Mouse (Mus musculus): ENCODE results near the gene Zfp13. TPM values are rescaled to one million over a fixed set of nuclear protein-coding genes. Genes with fewer than 3 reads are reported as not detected.
A peak's percentile ranks its signal among the peaks of the same experiment; 100 is the strongest.

Gene Zfp13
- polyA plus RNA-seq, 1 experiment from 2014 or later, result 22.1 TPM

- Histone ChIP-seq H3K27ac (no peak overlapping the region), H3K9me3 (no peaks in the 10 kb centered on the region), H3K36me3 (replicated peaks) (peaks cover 22% of the 10 kb centered on the region), H3K9ac (peak overlapping the region; percentile 80; the same call in 1 of the 2 replicates), H3K27me3 (no peaks in the 10 kb centered on the region), H3K4me2 (peak overlapping the region; percentile 93), H3K4me3 (replicated peaks) (peak overlapping the region; percentile 72), H3K4me1 (peaks cover 26% of the 10 kb centered on the region)
- 93% methylated on average over 8 of the region's 8 CpGs for whole genome bisulfite sequencing
- ATAC-seq (ENCODE audit: low FRiP score), result 0 out of 2 replicates have a peak, but pooled peaks have one; percentile 14
Observed at GRCm38 (mm10) chr17:23584786-23585185, 14.5 kb downstream of the Zfp13 start.

- peaks cover 74% of the 10 kb centered on the region for H3K36me3 ChIP-seq (replicated peaks)
- H3K9me3 ChIP-seq, result no peaks in the 10 kb centered on the region
- no peaks in the 10 kb centered on the region for H3K4me1 ChIP-seq
- no peaks in the 10 kb centered on the region for H3K27me3 ChIP-seq
- 95% methylated on average over 38 of the region's 38 CpGs for WGBS
- no peak overlapping the region for H3K4me2 ChIP-seq
- no peak overlapping the region for H3K9ac ChIP-seq
- H3K4me3 ChIP-seq (replicated peaks), result no peak overlapping the region
- no peak overlapping the region for H3K27ac ChIP-seq
- no peak for ATAC-seq (ENCODE audit: low FRiP score)
Observed at GRCm38 (mm10) chr17:23575951-23576552, 23.2 kb downstream of the Zfp13 start.

- Histone ChIP-seq H3K9ac (no peak overlapping the region), H3K4me3 (replicated peaks) (no peak overlapping the region), H3K4me1 (no peaks in the 10 kb centered on the region), H3K36me3 (replicated peaks) (peaks cover 55% of the 10 kb centered on the region), H3K27me3 (no peaks in the 10 kb centered on the region), H3K4me2 (no peak overlapping the region), H3K9me3 (no peaks in the 10 kb centered on the region), H3K27ac (no peak overlapping the region)
- no peak for ATAC-seq (ENCODE audit: low FRiP score)
- WGBS, result 96% methylated on average over 8 of the region's 8 CpGs
Observed at GRCm38 (mm10) chr17:23574130-23574529, 25.2 kb downstream of the Zfp13 start.

- Histone ChIP-seq H3K36me3 (replicated peaks) (peaks cover 40% of the 10 kb centered on the region), H3K9me3 (no peaks in the 10 kb centered on the region), H3K9ac (no peak overlapping the region), H3K4me3 (replicated peaks) (no peak overlapping the region), H3K4me1 (no peaks in the 10 kb centered on the region), H3K27me3 (no peaks in the 10 kb centered on the region), H3K27ac (no peak overlapping the region), H3K4me2 (no peak overlapping the region)
- no peak for ATAC-seq (ENCODE audit: low FRiP score)
- WGBS, result 79% methylated on average over 6 of the region's 6 CpGs
Observed at GRCm38 (mm10) chr17:23572059-23572458, 27.2 kb downstream of the Zfp13 start.

GRCm38 (mm10) chr17:23571084-23571483, 28.2 kb downstream of the Zfp13 start:
- H3K4me3 ChIP-seq (replicated peaks), result no peak overlapping the region
- H3K36me3 ChIP-seq (replicated peaks), result peaks cover 31% of the 10 kb centered on the region
- H3K27ac ChIP-seq, result no peak overlapping the region
- no peaks in the 10 kb centered on the region for H3K9me3 ChIP-seq
- H3K4me2 ChIP-seq, result no peak overlapping the region
- no peaks in the 10 kb centered on the region for H3K27me3 ChIP-seq
- no peak overlapping the region for H3K9ac ChIP-seq
- H3K4me1 ChIP-seq, result no peaks in the 10 kb centered on the region
- ATAC-seq (ENCODE audit: low FRiP score), result no peak
- WGBS, result 27% methylated on average over 5 of the region's 5 CpGs

- peaks cover 20% of the 10 kb centered on the region for H3K36me3 ChIP-seq (replicated peaks)
- no peak overlapping the region for H3K4me3 ChIP-seq (replicated peaks)
- no peak overlapping the region for H3K27ac ChIP-seq
Observed at GRCm38 (mm10) chr17:23570017-23570416, 29.3 kb downstream of the Zfp13 start.

GRCm38 (mm10) chr17:23568370-23568769, 30.9 kb downstream of the Zfp13 start:
- Histone ChIP-seq H3K9ac (no peak overlapping the region), H3K4me1 (peaks cover 11% of the 10 kb centered on the region), H3K9me3 (no peaks in the 10 kb centered on the region), H3K4me3 (replicated peaks) (no peak overlapping the region), H3K4me2 (no peak overlapping the region), H3K27ac (no peak overlapping the region), H3K27me3 (no peaks in the 10 kb centered on the region), H3K36me3 (replicated peaks) (0 out of 2 replicates have a peak, but pooled peaks cover 5% of the 10 kb centered on the region)
- 32% methylated on average over 5 of the region's 5 CpGs for WGBS
- ATAC-seq (ENCODE audit: low FRiP score), result no peak

More at GRCm38 (mm10) chr17:23570017-23570416, 29.3 kb downstream of the Zfp13 start:
- peak; percentile 31; the same call in 1 of the 2 replicates for ATAC-seq (ENCODE audit: low FRiP score)
- 41% methylated on average over 6 of the region's 6 CpGs for WGBS
- no peak overlapping the region for H3K4me2 ChIP-seq
- no peak overlapping the region for H3K9ac ChIP-seq
- no peaks in the 10 kb centered on the region for H3K27me3 ChIP-seq
- H3K9me3 ChIP-seq, result no peaks in the 10 kb centered on the region
- peaks cover 4% of the 10 kb centered on the region for H3K4me1 ChIP-seq

GRCm38 (mm10) chr17:23566787-23567186, 32.5 kb downstream of the Zfp13 start:
- WGBS, result 63% methylated on average over 5 of the region's 5 CpGs
- H3K9me3 ChIP-seq, result no peaks in the 10 kb centered on the region
- ATAC-seq (ENCODE audit: low FRiP score), result no peak

GRCm38 (mm10) chr17:23564368-23564715, 34.9 kb downstream of the Zfp13 start:
- WGBS, result 1% methylated on average over 8 of the region's 8 CpGs
- H3K4me2 ChIP-seq, result peak overlapping the region; percentile 76
- H3K9ac ChIP-seq, result peak overlapping the region; percentile 83
- H3K4me1 ChIP-seq, result peaks cover 17% of the 10 kb centered on the region
- peak overlapping the region; percentile 66 for H3K4me3 ChIP-seq (replicated peaks)
- H3K27me3 ChIP-seq, result no peaks in the 10 kb centered on the region
- ATAC-seq (ENCODE audit: low FRiP score), result peak; percentile 84
- H3K27ac ChIP-seq, result peak overlapping the region; percentile 91
- H3K36me3 ChIP-seq (replicated peaks), result peaks cover 18% of the 10 kb centered on the region
- H3K9me3 ChIP-seq, result no peaks in the 10 kb centered on the region

More at GRCm38 (mm10) chr17:23566787-23567186, 32.5 kb downstream of the Zfp13 start:
- Histone ChIP-seq H3K36me3 (replicated peaks) (no peaks in the 10 kb centered on the region), H3K27me3 (no peaks in the 10 kb centered on the region), H3K4me2 (no peak overlapping the region), H3K4me1 (peaks cover 17% of the 10 kb centered on the region), H3K9ac (no peak overlapping the region), H3K4me3 (replicated peaks) (no peak overlapping the region), H3K27ac (no peak overlapping the region)

GRCm38 (mm10) chr17:23563595-23564367, 35.5 kb downstream of the Zfp13 start, which contains the start of gene Zfp213:
TSS of gene Zfp213 (minus strand) at chr17:23564238.
- ATAC-seq (ENCODE audit: low FRiP score), result peak; percentile 97
- Histone ChIP-seq H3K9me3 (no peaks in the 10 kb centered on the region), H3K27me3 (no peaks in the 10 kb centered on the region), H3K4me2 (peak within 1 kb of the TSS; percentile 76), H3K4me1 (peaks cover 17% of the 10 kb centered on the region), H3K4me3 (replicated peaks) (peak within 1 kb of the TSS; percentile 66), H3K9ac (peak within 1 kb of the TSS; percentile 83), H3K27ac (peak within 1 kb of the TSS; percentile 91), H3K36me3 (replicated peaks) (peaks cover 24% of the 10 kb centered on the region)
- 2% methylated on average over 59 of the region's 59 CpGs for WGBS

- peaks cover 10% of the 10 kb centered on the region for H3K4me1 ChIP-seq
- H3K36me3 ChIP-seq (replicated peaks), result peaks cover 62% of the 10 kb centered on the region
- H3K9ac ChIP-seq, result no peak overlapping the region
- 47% methylated on average over 11 of the region's 11 CpGs for WGBS
- H3K27ac ChIP-seq, result no peak overlapping the region
- H3K27me3 ChIP-seq, result no peaks in the 10 kb centered on the region
- H3K4me2 ChIP-seq, result no peak overlapping the region
- H3K4me3 ChIP-seq (replicated peaks), result no peak overlapping the region
- H3K9me3 ChIP-seq, result no peaks in the 10 kb centered on the region
- no peak for ATAC-seq (ENCODE audit: low FRiP score)
Observed at GRCm38 (mm10) chr17:23559767-23560166, 39.5 kb downstream of the Zfp13 start.

- H3K36me3 ChIP-seq (replicated peaks), result peaks cover 58% of the 10 kb centered on the region
- H3K9me3 ChIP-seq, result no peaks in the 10 kb centered on the region
- WGBS, result 82% methylated on average over 7 of the region's 7 CpGs
- H3K4me3 ChIP-seq (replicated peaks), result no peak overlapping the region
- ATAC-seq (ENCODE audit: low FRiP score), result no peak
- H3K4me1 ChIP-seq, result peaks cover 7% of the 10 kb centered on the region
- no peaks in the 10 kb centered on the region for H3K27me3 ChIP-seq
- no peak overlapping the region for H3K4me2 ChIP-seq
- no peak overlapping the region for H3K27ac ChIP-seq
- H3K9ac ChIP-seq, result 0 out of 2 replicates have a peak overlapping the region, but pooled peaks have one; percentile 4
Observed at GRCm38 (mm10) chr17:23555243-23555916, 43.9 kb downstream of the Zfp13 start.

All from forebrain, embryonic 12.5 days (tissue).